Mouse (Mus musculus) B cell, adult (primary cell): Measurements from ENCODE around the gene Samt2. TPM values are rescaled to one million over a fixed set of nuclear protein-coding genes. Genes with fewer than 3 reads are reported as not detected.

Source experiments
- total RNA-seq: library from RNA; stranded (reverse); gene quantifications from 4 replicates; pipeline ENCODE4 v1.2.4, GENCODE M21; 2023; ENCODE audit not compliant: inconsistent age

Samt2 gene
- total RNA-seq, result not detected in 4 replicates

DNA sequence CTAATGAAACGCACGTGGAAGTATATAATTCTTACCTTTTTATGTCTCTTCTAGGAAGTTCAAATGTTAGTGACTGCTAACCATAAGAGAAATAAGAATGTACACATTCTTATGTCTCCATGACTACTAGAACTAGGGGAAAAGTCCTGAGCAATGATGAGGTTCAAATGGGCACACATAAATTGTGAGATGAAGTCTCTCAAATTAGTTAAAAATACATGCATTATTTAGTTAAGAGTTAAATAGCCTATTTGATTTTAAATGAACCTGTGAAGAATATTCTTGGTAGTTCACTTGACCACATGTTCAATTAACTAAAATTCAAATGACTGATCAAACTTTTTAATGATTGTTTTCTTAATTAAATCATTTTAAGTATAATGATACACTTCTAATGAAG lies at the start of gene Samt2:
Samt2 (minus strand) TSS at position 101 of the 400 bp plus-strand sequence.

Other genes starting within 250 kb of the Samt2 start
- gene 4930524N10Rik, start 236.0 kb downstream of the Samt2 start, total RNA-seq, result not detected in 4 replicates
- gene Samt4, start 97.4 kb downstream of the Samt2 start, total RNA-seq, result not detected in 4 replicates